Mouse (Mus musculus) ES-E14 (cell line): Measurements from ENCODE around the gene Clec2d.

Experiments used
- CHD2 ChIP-seq: IDR thresholded peaks from 2 replicates; pipeline ENCODE4 v1.6.1; 2014; ENCODE audit warnings: mild to moderate bottlenecking, low read depth, low read length, inconsistent platforms
- HCFC1 ChIP-seq: IDR thresholded peaks from 2 replicates; pipeline ENCODE4 v1.6.1; 2012; ENCODE audit warnings: low read length, inconsistent platforms, borderline replicate concordance; ENCODE audit not compliant: insufficient read depth
- MAFK ChIP-seq: IDR thresholded peaks from 2 replicates; pipeline ENCODE4 v1.6.1; 2014; ENCODE audit warnings: mild to moderate bottlenecking, low read depth, low read length, inconsistent platforms; ENCODE audit not compliant: insufficient read depth
- ZC3H11A ChIP-seq: IDR thresholded peaks from 2 replicates; pipeline ENCODE4 v1.6.1; 2012; ENCODE audit warnings: low read depth, mild to moderate bottlenecking, inconsistent platforms, low read length, borderline replicate concordance
- ZNF384 ChIP-seq: IDR thresholded peaks from 2 replicates; pipeline ENCODE4 v1.6.1; 2012; ENCODE audit warnings: low read depth, low read length, inconsistent platforms

GRCm38 (mm10) chr6:129214263-129214662 is 33.8 kb downstream of the Clec2d start:
- TF ChIP-seq ZNF384: no peak
- TF ChIP-seq MAFK: no peak
- no peak for TF ChIP-seq HCFC1
- no peak for TF ChIP-seq CHD2
- TF ChIP-seq ZC3H11A: no peak
